Mouse (Mus musculus): ENCODE results near the gene Fryl. TPM values are rescaled to one million over a fixed set of nuclear protein-coding genes. Genes with fewer than 3 reads are reported as not detected.

Fryl gene
- polyA plus RNA-seq, 1 experiment from 2014 or later, result 20.3 TPM

DNA sequence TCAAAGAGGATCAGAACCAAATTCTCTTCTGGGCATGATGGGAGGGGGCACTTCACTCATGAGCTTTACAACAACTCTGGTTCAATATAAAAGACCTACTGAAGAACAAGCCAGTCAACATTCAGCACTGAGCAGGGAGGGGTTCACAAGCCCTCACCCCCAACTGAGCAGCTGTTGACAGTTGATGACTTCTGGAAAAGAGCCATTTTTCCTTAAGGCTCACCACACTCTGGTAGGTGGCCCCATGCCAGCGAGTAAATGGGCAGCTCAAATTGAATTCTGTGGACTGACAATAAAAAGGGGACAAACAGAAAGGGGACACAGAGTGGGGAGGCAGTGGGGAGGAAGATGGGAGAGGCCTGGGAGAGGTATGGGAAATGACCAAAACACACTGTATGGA is 85.2 kb downstream of the Fryl start:
- no peak overlapping the region for H3K27ac ChIP-seq (ENCODE audit: low read length)
- WGBS, result 42% methylated on average over 1 of the region's 1 CpGs
- no peak overlapping the region for H3K9ac ChIP-seq (ENCODE audit: low read length)
- H3K4me1 ChIP-seq (replicated peaks; ENCODE audit: control insufficient read depth, insufficient read depth, low read length), result peaks cover 6% of the 10 kb centered on the region; the same call in 1 of the 2 replicates
- H3K36me3 ChIP-seq (ENCODE audit: control insufficient read depth, insufficient read depth, low read length), result no peaks in the 10 kb centered on the region
- H3K9me3 ChIP-seq (ENCODE audit: control insufficient read depth, low read length), result no peaks in the 10 kb centered on the region
- ATAC-seq (ENCODE audit: low read depth), result no peak
- H3K27me3 ChIP-seq (ENCODE audit: control insufficient read depth, insufficient read depth, low read depth, low read length), result no peaks in the 10 kb centered on the region
- no peak overlapping the region for H3K4me3 ChIP-seq (ENCODE audit: low read length)
- H3K4me2 ChIP-seq (ENCODE audit: low read depth, low read length), result no peak overlapping the region

DNA sequence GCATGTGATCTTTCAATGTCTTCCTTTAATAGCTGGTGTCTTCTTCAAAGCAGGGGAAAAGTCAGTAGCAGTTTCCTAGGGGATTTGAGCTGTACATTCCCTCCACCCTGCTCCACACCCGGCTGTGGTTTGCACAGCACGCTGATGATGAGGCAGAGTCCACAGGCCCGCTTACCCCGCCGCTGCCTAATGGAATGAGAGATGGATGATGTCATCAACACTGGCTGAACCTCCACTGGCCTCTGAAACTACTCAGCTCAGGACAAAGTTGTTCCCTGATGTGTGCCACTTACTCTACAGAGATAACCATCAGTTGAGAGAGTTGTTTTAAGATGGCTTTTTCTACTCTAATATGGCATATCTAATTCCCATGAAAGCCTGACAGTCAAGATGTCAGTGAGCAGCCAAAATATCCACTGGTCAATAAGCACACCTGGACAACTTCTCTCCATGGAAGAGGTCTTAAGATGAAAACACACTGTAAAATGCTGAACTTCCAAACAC is 87.6 kb downstream of the Fryl start:
- no peak overlapping the region for H3K4me3 ChIP-seq (ENCODE audit: low read length)

GRCm38 (mm10) chr5:73167976-73168768 is 88.2 kb downstream of the Fryl start:
- no peaks in the 10 kb centered on the region for H3K36me3 ChIP-seq (ENCODE audit: control insufficient read depth, insufficient read depth, low read length)
- no peaks in the 10 kb centered on the region for H3K27me3 ChIP-seq (ENCODE audit: control insufficient read depth, insufficient read depth, low read depth, low read length)
- H3K9me3 ChIP-seq (ENCODE audit: control insufficient read depth, low read length), result no peaks in the 10 kb centered on the region
- no peak for ATAC-seq (ENCODE audit: low read depth)
- no peak overlapping the region for H3K4me3 ChIP-seq (ENCODE audit: low read length)
- no peak overlapping the region for H3K27ac ChIP-seq (ENCODE audit: low read length)
- 73% methylated on average over 18 of the region's 18 CpGs for WGBS
- no peak overlapping the region for H3K9ac ChIP-seq (ENCODE audit: low read length)
- H3K4me2 ChIP-seq (ENCODE audit: low read depth, low read length), result no peak overlapping the region
- peaks cover 6% of the 10 kb centered on the region; the same call in 1 of the 2 replicates for H3K4me1 ChIP-seq (replicated peaks; ENCODE audit: control insufficient read depth, insufficient read depth, low read length)

More for the DNA sequence above, 87.6 kb downstream of the Fryl start:
- peak; percentile 65; the same call in 1 of the 2 replicates for ATAC-seq (ENCODE audit: low read depth)
- Histone ChIP-seq H3K9ac (ENCODE audit: low read length) (no peak overlapping the region), H3K9me3 (ENCODE audit: control insufficient read depth, low read length) (no peaks in the 10 kb centered on the region), H3K4me1 (replicated peaks; ENCODE audit: control insufficient read depth, insufficient read depth, low read length) (peaks cover 6% of the 10 kb centered on the region; the same call in 1 of the 2 replicates), H3K36me3 (ENCODE audit: control insufficient read depth, insufficient read depth, low read length) (no peaks in the 10 kb centered on the region), H3K4me2 (ENCODE audit: low read depth, low read length) (no peak overlapping the region), H3K27ac (ENCODE audit: low read length) (no peak overlapping the region), H3K27me3 (ENCODE audit: control insufficient read depth, insufficient read depth, low read depth, low read length) (no peaks in the 10 kb centered on the region)
- WGBS, result 18% methylated on average over 5 of the region's 5 CpGs

DNA sequence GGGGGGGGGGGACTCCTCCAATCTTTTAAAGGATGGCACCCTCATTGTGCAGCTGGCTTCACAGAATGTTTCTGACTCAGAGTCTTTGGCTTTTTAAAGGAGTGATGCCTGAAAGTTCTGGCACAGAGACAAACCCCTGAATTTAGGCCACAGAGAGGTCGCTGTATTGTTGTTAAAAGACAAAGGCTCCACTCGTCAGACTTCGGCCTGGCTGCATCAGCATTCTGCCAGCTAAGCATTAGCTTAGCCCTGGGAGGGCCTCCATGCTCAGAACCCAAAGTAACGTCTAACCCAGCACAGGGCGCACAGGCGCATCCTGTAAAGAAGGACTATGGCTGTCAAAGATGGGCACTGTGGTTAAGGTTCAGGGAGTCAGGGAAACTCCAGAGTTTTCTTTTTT is 92.4 kb downstream of the Fryl start:
- 60% methylated on average over 6 of the region's 6 CpGs for WGBS
- no peaks in the 10 kb centered on the region for H3K27me3 ChIP-seq (ENCODE audit: control insufficient read depth, insufficient read depth, low read depth, low read length)

DNA sequence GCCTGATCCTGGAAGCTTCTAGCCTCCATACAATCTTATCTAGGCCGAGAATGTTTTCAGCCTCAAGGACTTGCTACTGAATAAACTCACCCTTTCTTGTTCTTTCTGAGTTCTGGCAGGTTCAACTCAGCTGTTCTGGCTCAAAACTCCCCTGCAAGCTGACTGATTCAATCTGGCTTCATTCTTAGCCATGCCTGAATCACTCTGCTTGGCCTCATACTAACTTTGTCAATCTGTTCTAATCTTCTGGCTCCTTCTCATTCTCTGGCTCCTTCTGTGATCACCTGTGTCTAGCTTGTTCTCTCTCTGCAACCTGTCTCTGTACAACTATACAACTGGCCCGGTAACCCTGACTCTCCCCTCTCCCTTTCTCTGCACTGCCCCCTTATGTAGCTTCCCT is 93.9 kb downstream of the Fryl start:
- WGBS, result 64% methylated on average over 2 of the region's 2 CpGs
- no peak for ATAC-seq (ENCODE audit: low read depth)
- Histone ChIP-seq H3K4me2 (ENCODE audit: low read depth, low read length) (no peak overlapping the region), H3K9ac (ENCODE audit: low read length) (no peak overlapping the region), H3K9me3 (ENCODE audit: control insufficient read depth, low read length) (no peaks in the 10 kb centered on the region), H3K4me1 (replicated peaks; ENCODE audit: control insufficient read depth, insufficient read depth, low read length) (no peaks in the 10 kb centered on the region), H3K27ac (ENCODE audit: low read length) (no peak overlapping the region), H3K27me3 (ENCODE audit: control insufficient read depth, insufficient read depth, low read depth, low read length) (no peaks in the 10 kb centered on the region), H3K36me3 (ENCODE audit: control insufficient read depth, insufficient read depth, low read length) (no peaks in the 10 kb centered on the region), H3K4me3 (ENCODE audit: low read length) (no peak overlapping the region)

More for the DNA sequence above, 92.4 kb downstream of the Fryl start:
- Histone ChIP-seq H3K4me3 (ENCODE audit: low read length) (no peak overlapping the region), H3K9me3 (ENCODE audit: control insufficient read depth, low read length) (no peaks in the 10 kb centered on the region), H3K27ac (ENCODE audit: low read length) (no peak overlapping the region), H3K36me3 (ENCODE audit: control insufficient read depth, insufficient read depth, low read length) (no peaks in the 10 kb centered on the region), H3K9ac (ENCODE audit: low read length) (no peak overlapping the region), H3K4me2 (ENCODE audit: low read depth, low read length) (no peak overlapping the region), H3K4me1 (replicated peaks; ENCODE audit: control insufficient read depth, insufficient read depth, low read length) (no peaks in the 10 kb centered on the region)
- no peak for ATAC-seq (ENCODE audit: low read depth)

DNA sequence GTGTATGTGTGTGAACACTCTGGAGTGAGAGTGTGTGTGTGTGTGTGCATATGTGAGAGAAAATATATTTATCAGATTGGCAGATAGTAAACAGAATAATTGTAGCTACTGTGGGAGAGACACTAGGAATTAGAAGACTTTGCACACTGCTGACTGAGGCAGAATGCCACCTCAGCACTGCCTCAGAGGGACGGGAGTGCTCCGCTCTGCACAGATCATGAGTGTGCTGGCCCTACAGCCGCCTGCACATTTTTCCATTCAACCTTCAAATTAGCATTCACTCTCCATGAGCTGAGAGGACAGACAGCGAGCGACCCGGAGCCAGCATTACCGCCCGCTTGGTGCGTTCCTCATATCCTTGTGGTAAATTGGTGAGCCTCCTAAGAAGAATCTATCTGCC is 96.0 kb downstream of the Fryl start:
- Histone ChIP-seq H3K4me1 (replicated peaks; ENCODE audit: control insufficient read depth, insufficient read depth, low read length) (peaks cover 12% of the 10 kb centered on the region), H3K36me3 (ENCODE audit: control insufficient read depth, insufficient read depth, low read length) (no peaks in the 10 kb centered on the region), H3K27ac (ENCODE audit: low read length) (no peak overlapping the region), H3K9ac (ENCODE audit: low read length) (no peak overlapping the region), H3K9me3 (ENCODE audit: control insufficient read depth, low read length) (no peaks in the 10 kb centered on the region), H3K4me3 (ENCODE audit: low read length) (no peak overlapping the region), H3K4me2 (ENCODE audit: low read depth, low read length) (no peak overlapping the region), H3K27me3 (ENCODE audit: control insufficient read depth, insufficient read depth, low read depth, low read length) (no peaks in the 10 kb centered on the region)
- no peak for ATAC-seq (ENCODE audit: low read depth)
- 91% methylated on average over 9 of the region's 9 CpGs for WGBS

- ATAC-seq (ENCODE audit: low read depth), result no peak
Measured at GRCm38 (mm10) chr5:73157502-73157901, 98.9 kb downstream of the Fryl start.

GRCm38 (mm10) chr5:73157009-73157408 is 99.4 kb downstream of the Fryl start:
- H3K9ac ChIP-seq (ENCODE audit: low read length), result no peak overlapping the region
- H3K4me2 ChIP-seq (ENCODE audit: low read depth, low read length), result no peak overlapping the region
- H3K27ac ChIP-seq (ENCODE audit: low read length), result no peak overlapping the region
- H3K4me1 ChIP-seq (replicated peaks; ENCODE audit: control insufficient read depth, insufficient read depth, low read length), result peaks cover 12% of the 10 kb centered on the region
- H3K36me3 ChIP-seq (ENCODE audit: control insufficient read depth, insufficient read depth, low read length), result no peaks in the 10 kb centered on the region
- ATAC-seq (ENCODE audit: low read depth), result no peak
- 60% methylated on average over 5 of the region's 5 CpGs for WGBS
- H3K4me3 ChIP-seq (ENCODE audit: low read length), result no peak overlapping the region
- H3K9me3 ChIP-seq (ENCODE audit: control insufficient read depth, low read length), result no peaks in the 10 kb centered on the region
- H3K27me3 ChIP-seq (ENCODE audit: control insufficient read depth, insufficient read depth, low read depth, low read length), result no peaks in the 10 kb centered on the region

More at GRCm38 (mm10) chr5:73157502-73157901, 98.9 kb downstream of the Fryl start:
- H3K4me2 ChIP-seq (ENCODE audit: low read depth, low read length), result no peak overlapping the region
- no peak overlapping the region for H3K27ac ChIP-seq (ENCODE audit: low read length)
- WGBS, result 83% methylated on average over 6 of the region's 6 CpGs
- peaks cover 12% of the 10 kb centered on the region for H3K4me1 ChIP-seq (replicated peaks; ENCODE audit: control insufficient read depth, insufficient read depth, low read length)
- H3K4me3 ChIP-seq (ENCODE audit: low read length), result no peak overlapping the region
- no peaks in the 10 kb centered on the region for H3K27me3 ChIP-seq (ENCODE audit: control insufficient read depth, insufficient read depth, low read depth, low read length)
- no peaks in the 10 kb centered on the region for H3K36me3 ChIP-seq (ENCODE audit: control insufficient read depth, insufficient read depth, low read length)
- H3K9ac ChIP-seq (ENCODE audit: low read length), result no peak overlapping the region
- no peaks in the 10 kb centered on the region for H3K9me3 ChIP-seq (ENCODE audit: control insufficient read depth, low read length)

DNA sequence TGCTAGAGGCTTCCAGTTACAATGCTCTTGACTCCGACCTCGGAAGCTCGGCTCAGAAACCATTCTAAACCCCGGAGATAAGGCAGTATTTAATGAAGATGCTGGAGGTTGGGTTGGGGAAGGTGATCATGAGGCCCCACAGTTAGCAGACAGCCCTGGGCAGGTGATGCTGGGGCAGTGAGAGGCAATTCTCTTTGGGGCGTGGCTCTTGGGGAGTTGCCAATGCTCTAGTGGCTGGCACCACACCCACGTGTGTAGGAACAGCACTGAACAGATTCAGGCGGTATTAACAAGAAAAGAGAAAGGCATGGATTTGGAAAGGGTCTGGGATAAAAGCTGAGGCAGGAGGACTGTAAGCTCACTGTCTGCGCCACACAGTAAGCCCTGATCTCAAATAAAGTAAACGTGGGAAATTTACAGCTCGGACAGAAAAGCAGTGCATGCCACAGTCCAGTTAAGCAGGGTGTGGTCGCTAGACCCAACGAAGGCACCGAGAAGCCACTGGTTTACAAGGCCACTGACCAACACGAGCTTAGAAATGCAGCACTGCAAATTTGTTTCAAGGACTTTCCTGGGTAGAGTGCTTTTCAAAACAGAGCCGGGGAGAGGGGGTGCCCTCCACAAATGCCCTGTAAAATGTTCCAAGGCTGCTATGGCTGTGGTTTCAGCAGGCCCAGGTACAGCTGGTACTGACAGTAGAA is 100.0 kb downstream of the Fryl start:
- no peak overlapping the region for H3K27ac ChIP-seq (ENCODE audit: low read length)
- peaks cover 12% of the 10 kb centered on the region for H3K4me1 ChIP-seq (replicated peaks; ENCODE audit: control insufficient read depth, insufficient read depth, low read length)
- 56% methylated on average over 15 of the region's 15 CpGs for WGBS
- no peak overlapping the region for H3K4me3 ChIP-seq (ENCODE audit: low read length)
- H3K9ac ChIP-seq (ENCODE audit: low read length), result no peak overlapping the region
- peak; percentile 65; the same call in 1 of the 2 replicates for ATAC-seq (ENCODE audit: low read depth)
- no peak overlapping the region for H3K4me2 ChIP-seq (ENCODE audit: low read depth, low read length)
- no peaks in the 10 kb centered on the region for H3K27me3 ChIP-seq (ENCODE audit: control insufficient read depth, insufficient read depth, low read depth, low read length)
- H3K36me3 ChIP-seq (ENCODE audit: control insufficient read depth, insufficient read depth, low read length), result no peaks in the 10 kb centered on the region
- no peaks in the 10 kb centered on the region for H3K9me3 ChIP-seq (ENCODE audit: control insufficient read depth, low read length)
